Mouse (Mus musculus) megakaryocyte-erythroid progenitor cell, adult 5-6 weeks (primary cell): Measurements from ENCODE around the gene Tmem238l. TPM values are rescaled to one million over a fixed set of nuclear protein-coding genes. Genes with fewer than 3 reads are reported as not detected.

Source experiments
- ATAC-seq: replicated peaks from 2 replicates; pipeline ENCODE4 v1.8.0; 2016; ENCODE audit warnings: mild to moderate bottlenecking, inconsistent platforms; ENCODE audit not compliant: severe bottlenecking, poor library complexity, low FRiP score, low TSS enrichment
- total RNA-seq, 2 experiments: library from RNA; stranded (forward) in 1 of 2; stranded (reverse) in 1 of 2; fragments of 200-1000, 215-1000 nt in 1 of 2; fragments of >200 nt in 1 of 2; fragmentation: Nextera tagmentation in 1 of 2; gene quantifications; 2 replicates each; pipeline ENCODE4 v1.2.3; 2014 to 2017

Tmem238l gene
- total RNA-seq, 2 experiments from 2014 or later, result not detected

DNA sequence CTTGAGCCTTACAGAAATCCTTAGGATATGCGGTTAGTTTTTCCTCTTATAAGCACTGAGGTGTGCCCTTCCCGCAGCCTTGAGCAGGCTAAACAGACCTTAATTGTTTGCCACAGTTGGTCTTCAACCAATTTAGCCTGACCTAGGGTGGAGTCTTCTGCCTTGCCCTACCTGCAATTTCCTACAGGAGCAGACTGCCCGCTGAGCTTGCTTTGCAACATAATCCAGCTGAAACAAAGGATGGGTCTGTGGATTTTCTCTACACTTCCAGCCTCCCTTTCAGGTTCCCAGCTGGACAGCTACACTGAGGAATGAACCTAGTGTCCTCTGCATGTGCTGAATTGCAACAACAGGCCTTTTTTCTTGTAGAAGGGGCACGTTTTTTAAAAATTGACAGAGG, 55.2 kb downstream of the Tmem238l start:
- ATAC-seq, result no peak

Other genes with a start within 250 kb of the Tmem238l start
- gene Pirt, start 44.7 kb upstream of the Tmem238l start, total RNA-seq (2014; fragmentation: Nextera tagmentation), result not detected in 2 replicates
- gene Pirt, start 44.7 kb upstream of the Tmem238l start, total RNA-seq (2017), result not detected in 2 replicates
- gene Tmem220, start 68.5 kb downstream of the Tmem238l start, total RNA-seq (2014; fragmentation: Nextera tagmentation), result 1.0 TPM in 1 of 2 replicates, not detected in the other
- 1.1 TPM in 1 of 2 replicates, not detected in the other for gene Tmem220, start 68.5 kb downstream of the Tmem238l start, total RNA-seq (2017)
- 11.0 and 25.4 TPM in 2 replicates for gene Adprm, start 96.0 kb downstream of the Tmem238l start, total RNA-seq (2014; fragmentation: Nextera tagmentation)
- 12.7 and 17.2 TPM in 2 replicates for gene Adprm, start 96.0 kb downstream of the Tmem238l start, total RNA-seq (2017)
- gene Sco1, start 96.0 kb downstream of the Tmem238l start, total RNA-seq (2014; fragmentation: Nextera tagmentation), result 5.1 and 11.9 TPM in 2 replicates
- gene Sco1, start 96.0 kb downstream of the Tmem238l start, total RNA-seq (2017), result 27.2 and 30.7 TPM in 2 replicates
- gene Myh3, start 121.7 kb downstream of the Tmem238l start, total RNA-seq (2014; fragmentation: Nextera tagmentation), result not detected in 2 replicates
- gene Myh3, start 121.7 kb downstream of the Tmem238l start, total RNA-seq (2017), result not detected in 2 replicates
- not detected in 2 replicates for gene Myh2, start 214.4 kb downstream of the Tmem238l start, total RNA-seq (2014; fragmentation: Nextera tagmentation)
- gene Myh2, start 214.4 kb downstream of the Tmem238l start, total RNA-seq (2017), result not detected in 2 replicates
- not detected in 2 replicates for gene Myh1, start 243.4 kb downstream of the Tmem238l start, total RNA-seq (2014; fragmentation: Nextera tagmentation)
- not detected in 2 replicates for gene Myh1, start 243.4 kb downstream of the Tmem238l start, total RNA-seq (2017)